Mouse (Mus musculus): ENCODE measurements around the gene Anln.
"Not testable (repeated sequence)": the region's sequence is repeated elsewhere in the genome, so short reads cannot be mapped to it uniquely, and the experiment has no call there.

The Anln gene

DNA sequence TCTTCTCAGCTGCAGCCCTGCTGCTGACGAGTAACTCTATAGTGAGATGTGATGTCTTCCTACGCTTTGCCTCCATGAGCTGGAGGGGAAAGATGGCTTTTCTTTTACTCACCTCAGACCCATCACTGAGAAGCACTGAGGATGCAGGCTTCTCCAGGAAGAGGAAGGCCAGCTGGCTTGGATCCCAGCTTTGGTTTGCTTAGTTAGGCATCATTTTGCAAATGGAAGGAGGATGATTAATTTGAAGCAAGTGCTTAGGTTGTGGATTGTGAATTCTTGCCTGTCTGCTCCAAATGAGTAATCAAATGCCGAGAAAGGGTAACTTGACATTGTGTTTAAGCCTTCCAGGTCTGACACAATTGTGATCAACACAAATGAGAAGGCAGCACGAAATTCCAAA lies 10.0 kb upstream of the Anln start:
- no peak for DNase-seq

DNA sequence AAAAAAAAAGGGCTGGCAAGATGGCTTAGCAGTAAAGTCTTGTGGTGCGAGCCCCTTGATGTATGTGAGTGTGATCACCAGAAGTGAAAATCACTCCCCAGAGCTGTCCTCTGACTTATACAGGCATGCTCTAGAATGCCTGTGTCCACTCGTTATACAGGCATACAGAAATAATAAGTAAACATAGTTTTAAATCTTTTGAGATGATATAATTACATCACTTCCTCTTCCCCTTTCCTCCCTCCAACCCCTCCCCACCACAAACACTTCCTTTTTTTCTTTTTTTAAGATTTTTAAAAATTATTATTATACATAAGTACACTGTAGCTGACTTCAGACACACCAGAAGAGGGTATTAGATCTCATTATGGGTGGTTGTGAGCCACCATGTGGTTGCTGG lies 5.7 kb upstream of the Anln start:
- no peak for DNase-seq

DNA sequence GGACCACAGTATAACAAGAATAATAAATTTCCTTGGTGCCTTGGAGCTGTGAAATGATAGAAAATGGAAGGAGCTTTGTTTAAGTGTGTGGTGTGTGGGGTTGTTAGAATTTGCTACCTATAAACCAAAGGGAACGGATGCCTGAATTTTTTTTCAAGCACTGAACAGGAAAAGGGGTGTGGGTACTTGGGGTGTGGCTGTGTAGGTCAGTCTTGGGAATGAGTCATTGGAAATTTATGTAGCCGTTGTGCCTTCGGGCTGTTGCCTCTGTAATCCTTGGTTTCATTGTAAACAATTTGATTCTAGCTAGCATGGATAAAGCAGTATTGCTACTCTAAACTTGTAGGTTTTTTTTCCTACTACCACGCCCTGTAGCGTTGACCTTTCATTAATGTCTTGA lies 1.4 kb upstream of the Anln start:
- DNase-seq, result no peak

DNA sequence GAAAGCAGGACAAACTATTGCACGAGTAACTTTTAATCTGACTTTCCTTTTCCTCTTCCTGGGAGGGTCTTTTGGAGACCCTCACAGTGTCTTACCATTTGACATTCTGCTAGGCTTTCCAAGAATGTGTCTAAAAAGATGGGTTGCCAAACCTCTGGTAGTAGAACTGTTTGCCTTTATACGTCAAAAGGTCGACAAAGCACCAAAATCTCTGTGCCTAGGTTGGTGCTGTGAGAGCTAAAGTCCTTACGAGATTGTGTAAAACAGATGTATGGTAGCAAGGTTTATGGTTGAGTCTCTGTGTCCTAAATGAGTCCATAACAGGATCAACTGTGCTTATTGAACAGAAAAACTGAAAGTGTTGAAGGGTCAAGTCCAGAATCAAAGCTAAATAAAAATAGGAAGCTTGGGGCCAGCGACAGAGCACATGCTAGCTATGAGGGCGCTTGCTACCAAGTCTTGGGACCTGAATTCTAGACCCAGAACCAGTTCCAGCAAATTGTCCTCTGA lies 803 bp upstream of the Anln start:
- DNase-seq, result no peak

DNA sequence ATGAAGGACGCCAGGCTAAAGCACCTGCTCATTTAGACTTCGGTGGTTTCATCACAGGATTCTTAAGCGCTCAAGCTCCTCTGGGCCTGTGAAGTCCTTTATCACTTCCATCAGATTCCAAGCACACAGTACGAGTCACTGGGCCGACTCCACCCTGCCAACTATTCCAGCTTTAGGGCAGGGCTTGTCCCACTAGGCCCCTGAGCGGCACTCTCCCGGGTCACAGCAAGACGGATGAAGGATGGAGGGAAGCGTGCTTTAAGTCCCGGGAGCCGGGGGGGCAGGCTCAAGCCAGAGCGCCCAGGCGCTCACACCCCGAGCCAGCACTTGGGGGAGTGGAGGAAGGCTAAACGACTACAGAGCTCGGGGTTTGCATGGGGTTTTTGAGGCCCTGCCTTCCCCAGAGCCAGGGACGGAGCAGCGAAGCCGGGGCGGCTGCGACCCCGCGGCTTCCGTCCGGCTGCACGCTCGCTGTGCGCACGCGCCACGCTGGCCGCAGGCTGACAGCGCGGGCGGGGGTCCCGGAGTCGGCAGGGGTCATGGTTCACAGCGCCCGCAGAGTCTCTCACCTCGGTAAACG lies 497 bp downstream of the Anln start:
- peak; percentile 5 to 9 for DNase-seq

DNA sequence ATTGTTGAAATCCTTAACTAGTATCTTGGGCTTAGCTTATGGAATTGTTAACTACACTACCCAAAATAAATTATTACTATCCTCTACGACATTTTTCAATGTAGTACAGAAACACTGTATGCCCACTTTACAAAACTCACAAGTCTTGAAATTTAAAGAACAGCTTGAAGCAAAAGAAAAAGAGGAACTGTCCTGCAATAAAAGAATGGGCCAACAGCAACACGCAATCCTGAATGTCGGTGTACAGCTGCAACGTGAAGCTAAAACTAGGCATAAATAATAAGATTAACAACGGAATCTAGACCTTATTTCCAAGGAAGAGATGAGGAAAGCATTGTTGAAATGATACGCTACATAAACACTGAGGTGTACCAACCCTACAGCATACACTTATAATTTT lies 1.1 kb downstream of the Anln start:
- DNase-seq, result no peak

DNA sequence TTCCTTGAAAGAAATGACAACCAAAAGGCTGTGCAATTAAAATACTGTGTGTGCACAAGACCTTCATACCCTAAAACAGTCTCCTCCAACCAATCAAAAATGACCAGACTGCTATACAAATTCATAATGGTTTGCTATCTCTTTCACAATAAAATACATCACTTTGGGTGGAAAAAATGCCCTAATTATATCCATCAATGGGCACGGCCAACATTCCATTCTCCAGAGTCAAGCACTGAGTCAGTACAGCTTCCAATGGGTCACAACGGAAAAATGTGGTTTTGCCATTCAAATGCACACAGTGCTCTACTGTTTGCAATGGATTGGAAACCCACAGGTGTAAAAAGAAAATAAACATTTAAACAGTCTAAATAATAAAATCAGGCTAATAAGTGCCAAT lies 3.1 kb downstream of the Anln start:
- no peak for DNase-seq

DNA sequence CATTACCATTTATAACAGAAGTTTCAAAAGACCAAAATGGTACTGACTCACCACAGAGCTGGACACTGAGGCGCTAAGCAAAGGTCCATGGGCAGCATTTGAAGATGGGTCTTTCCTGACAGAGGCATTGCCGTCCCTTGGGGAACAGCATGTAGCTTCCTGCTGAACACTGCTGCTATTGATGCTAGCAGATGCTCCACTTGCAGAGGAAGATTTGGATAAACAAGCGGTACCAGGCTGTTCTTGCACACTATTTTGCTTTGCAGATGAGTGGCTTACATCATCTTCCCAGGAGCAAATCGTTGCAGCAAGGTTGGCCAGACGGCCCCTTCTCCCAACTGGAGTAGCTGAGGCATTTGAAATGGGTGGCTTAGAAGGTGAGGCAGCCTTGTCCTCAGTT lies 12.9 kb downstream of the Anln start:
- DNase-seq, result no peak

DNA sequence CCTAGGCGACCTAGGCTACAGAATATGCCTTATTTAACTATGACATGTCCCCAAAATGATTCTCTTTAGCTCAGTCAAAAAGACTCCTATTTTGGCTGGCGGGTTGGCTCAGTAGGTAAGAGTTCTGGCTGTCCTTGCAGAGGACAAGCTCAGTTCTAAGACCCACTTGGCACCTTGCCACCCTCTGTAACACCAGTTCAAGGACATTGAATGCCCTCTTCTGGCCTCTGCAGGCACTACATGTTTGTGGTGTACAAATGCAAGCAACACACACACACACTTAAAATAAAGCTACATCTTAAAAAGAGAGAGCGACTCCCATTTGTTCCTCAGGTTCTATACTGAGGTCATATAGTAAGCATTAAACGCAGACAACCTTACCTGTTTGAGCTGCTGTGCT lies 16.2 kb downstream of the Anln start:
- DNase-seq, result peak in 1 of 2 experiments; percentile 8

DNA sequence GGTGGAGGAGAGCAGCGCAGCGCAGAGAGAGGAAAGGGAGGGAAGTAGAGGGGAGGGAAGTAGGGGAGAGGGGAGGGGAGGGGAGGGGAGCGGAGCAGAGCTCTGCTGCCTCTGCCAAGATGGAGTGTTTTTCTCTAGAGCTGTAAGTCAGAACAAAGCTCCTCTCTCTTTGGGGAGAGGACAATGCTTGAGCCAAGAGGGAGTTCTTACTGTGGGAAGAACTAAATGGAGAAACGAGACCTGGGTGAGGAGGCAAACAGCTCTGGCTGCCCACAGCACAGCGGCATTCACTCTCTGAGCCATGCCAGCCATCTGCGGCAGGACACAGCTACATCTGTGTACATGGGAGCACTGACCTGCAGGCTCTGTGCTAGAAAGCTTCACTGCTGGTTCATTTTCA lies 21.0 kb downstream of the Anln start:
- no peak for DNase-seq

DNA sequence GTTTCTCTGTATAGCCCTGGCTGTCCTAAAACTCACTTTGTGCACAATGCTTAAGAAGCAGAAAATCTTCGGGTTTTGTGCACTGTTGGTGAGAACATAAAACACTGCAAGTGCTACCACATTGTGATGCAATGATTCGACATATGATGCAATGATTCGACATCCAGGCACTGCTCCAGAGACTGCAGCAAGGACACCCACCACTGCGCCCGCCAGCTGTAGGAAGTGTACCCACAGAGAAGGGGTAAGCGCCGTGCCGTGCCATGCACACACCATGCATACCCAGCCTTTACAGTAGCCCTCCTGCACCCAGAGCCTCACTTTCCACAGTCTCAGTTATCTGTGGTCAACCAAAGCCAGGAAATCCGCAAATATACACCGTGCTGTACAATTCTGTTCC lies 22.4 kb downstream of the Anln start:
- no peak for DNase-seq

DNA sequence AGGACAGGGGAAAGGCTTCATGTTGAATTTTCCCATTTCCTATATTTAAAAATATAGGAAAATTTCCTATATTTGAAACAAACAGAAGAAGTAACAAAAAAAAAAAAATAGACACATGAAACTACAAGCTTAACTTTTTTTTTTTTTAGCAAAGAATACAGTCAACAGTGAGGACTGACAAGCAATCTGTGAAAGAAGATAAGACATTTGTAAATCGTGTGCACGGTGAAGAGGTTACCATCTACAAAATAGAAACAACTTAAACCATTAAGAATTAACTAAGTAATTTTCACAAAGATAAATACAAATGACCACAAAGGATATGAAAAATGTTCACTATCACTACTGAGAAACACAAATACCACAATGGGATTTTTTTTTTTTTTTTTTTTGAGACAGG lies 22.8 kb downstream of the Anln start:
- no peak for DNase-seq

DNA sequence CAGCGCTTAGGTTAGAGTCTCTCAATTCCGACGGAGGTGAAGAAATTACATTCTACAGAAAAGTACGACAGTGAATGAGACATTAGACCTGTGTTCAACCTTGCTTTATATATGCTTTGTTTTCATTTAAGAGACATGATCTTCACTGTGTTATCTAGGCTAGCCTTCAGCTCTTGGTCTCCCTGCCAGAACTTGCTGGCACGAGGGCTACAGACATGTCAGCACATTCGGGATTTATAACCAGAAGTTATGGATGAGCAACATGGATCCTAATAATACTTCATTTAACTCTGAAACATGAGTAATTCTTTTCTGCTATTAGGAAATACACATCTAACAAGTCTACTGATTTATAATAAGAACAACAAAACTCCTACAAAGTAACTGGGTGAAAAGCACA lies 28.1 kb downstream of the Anln start:
- DNase-seq, result no peak

DNA sequence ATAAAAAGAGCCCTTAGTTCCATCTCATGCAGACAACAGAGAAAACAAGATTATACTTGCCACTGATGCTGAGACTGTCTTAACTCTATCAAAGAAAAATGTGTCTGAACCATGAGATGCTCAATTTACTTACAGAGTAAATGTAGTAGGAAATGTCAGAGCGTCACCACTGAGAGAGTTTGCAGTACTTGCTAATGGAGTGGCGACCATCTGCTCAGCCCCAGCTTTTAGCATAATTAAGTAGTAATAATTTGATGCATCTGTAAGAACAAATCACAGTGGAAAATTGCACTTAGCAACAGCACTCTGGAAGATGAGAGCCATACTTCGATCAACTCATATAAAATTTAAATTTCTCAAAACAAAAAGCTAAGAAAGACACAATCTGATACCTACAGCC lies 33.1 kb downstream of the Anln start:
- DNase-seq, result no peak

DNA sequence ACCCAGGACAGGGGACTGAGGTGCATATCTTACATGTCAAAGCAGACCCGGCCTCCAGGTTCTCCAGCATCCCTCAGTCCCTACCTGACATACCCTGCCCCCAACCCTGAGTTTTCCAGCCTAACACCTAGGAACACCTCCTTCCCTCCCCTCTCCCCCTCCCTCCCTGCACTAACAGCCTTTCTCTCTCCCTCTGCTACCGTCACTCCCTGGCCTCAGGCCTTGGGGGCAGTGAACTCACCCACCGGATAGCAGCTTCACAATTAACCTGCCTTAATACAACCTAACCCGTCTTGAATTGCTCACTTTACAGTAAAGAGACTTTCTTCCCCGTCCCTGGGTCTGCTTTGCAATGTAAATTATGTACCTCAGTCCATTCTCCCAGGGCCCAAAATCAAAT lies 35.1 kb downstream of the Anln start:
- no peak for DNase-seq

DNA sequence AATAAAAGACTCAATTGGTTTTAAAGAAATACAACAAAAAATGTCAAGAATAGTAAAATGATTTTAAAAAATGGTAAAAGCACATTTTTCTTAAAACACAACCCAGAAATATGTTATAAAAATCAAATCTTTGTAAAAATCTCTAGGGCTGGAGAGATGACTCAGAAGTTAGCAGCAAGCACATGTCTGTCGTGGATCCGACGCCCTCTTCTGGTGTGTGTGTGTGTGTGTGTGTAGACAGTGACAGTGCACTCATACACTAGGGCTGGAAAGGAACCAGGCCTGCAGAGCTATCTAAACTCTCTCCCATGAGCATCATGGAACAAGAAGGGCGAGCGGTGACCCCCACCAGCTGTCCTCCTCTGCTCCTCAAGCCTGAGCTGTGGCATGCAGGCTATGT lies 35.5 kb downstream of the Anln start:
- no peak for DNase-seq

DNA sequence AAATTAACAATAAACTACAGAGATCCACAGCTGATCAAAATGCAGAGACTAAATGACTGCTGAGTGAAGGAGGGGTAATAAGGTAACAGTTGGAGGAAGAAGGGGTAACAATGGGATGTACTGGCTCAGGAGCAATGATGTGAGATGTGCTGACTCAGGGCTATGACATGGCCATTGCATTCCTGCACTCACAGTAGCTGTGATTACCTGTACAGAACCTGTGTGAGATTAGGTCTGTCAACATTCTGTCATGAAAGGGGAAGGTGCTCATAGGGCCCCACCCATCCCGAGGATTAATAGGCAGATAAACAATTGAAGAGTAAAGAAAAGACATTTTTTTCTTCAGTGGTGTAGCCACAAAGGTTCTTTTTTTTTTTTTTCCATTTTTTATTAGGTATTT lies 48.7 kb downstream of the Anln start:
- DNase-seq, result no peak

DNA sequence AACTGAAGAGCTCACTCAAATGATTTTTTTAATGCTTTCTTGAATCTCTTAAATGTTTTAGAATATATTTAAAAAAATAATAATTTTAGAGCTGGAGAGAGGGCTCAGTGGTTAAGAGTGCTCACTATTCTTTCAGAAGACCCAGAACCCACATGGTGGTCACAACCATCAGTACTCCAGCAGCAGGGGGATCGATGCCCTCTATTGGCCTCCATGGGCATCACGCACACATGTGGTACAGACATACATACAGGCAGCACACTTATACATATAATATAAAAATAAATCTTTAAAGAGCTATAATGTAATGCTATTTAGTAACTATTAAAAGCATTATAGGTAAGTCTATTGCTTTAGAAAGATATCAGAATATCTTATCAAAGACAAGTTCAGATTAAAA lies 51.8 kb downstream of the Anln start:
- no peak for DNase-seq

DNA sequence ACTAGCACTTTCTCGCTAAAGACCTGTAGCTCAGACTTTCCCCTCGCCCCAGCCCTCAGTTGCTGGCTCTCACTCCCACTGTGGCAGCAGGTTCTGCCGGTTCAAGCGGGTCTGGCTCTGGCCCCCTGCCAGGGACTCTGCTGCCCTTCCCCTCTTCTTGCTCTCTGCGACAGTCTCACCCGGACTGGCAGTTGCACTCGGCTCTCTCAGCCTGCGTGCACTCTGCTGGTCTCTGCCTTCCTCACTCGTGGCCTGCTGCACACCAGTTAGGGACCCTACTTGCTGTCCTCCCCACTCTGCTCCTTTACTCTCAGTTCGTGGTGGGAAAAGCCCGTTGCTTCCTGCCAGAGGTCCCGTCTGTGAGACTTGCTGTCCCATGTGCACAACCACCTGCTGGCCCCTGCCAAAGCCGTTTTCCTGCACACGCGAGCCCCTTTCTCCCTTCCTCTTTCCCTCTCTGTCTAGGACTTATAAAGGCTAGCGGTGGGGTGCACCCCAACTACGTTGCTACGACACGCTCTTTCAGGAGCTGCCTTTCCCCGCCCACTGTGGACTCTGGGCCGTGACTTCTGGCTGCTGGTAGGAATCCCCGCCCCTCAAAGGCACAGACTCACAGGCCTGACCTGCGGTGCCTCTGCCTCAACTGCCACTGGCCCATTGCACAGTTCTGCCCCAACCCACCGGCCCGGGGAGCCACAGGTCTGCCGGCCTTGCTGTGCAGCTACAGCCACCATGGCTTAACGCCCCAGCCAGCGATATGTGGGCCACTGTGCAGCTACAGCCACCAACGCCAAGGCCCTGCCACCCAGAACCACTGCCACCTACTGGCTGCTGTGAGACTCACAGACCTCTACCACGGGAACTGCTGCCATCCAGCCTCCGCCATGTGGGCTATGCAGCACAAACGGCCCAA lies 61.3 kb downstream of the Anln start:
- DNase-seq, result peak; percentile 87 to 88

DNA sequence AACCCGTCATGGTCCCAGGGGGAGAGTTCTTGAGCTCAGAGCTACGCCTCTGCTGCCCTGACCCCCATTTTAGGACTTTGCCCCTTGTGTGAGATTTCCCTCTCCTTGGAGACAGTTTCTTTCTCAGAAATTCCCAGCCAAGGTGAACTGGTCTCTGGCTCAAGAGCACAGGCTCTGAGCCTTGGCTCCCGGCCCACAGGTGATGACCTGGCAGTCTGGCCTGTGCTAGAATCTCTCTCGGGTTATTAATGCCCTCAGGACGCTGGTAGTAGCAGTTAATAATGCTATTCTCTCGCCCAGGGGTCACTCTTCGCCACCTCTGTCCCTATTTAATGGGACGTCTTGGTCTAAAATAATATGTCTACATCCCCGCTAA lies 61.9 kb downstream of the Anln start:
- DNase-seq, result peak; percentile 42 to 57

DNA sequence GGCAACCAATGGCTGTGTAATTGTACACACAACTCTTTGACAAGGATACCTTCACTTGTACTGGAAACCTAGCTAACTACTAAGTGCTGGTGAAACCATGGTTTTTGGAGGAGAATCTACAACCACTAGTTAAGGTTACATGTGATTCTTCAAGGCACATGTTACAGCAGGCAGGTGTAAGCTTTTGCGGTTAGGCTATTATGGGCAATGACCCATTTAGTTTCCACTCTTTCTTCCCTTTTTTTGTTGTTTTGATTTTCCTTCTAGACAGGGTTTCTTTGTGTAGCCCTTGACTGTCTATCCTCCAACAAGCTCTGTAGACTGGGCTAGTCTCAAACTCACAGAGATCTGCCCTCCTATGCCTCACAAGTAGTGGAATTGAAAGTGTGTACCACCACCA lies 64.4 kb downstream of the Anln start:
- no peak for DNase-seq

DNA sequence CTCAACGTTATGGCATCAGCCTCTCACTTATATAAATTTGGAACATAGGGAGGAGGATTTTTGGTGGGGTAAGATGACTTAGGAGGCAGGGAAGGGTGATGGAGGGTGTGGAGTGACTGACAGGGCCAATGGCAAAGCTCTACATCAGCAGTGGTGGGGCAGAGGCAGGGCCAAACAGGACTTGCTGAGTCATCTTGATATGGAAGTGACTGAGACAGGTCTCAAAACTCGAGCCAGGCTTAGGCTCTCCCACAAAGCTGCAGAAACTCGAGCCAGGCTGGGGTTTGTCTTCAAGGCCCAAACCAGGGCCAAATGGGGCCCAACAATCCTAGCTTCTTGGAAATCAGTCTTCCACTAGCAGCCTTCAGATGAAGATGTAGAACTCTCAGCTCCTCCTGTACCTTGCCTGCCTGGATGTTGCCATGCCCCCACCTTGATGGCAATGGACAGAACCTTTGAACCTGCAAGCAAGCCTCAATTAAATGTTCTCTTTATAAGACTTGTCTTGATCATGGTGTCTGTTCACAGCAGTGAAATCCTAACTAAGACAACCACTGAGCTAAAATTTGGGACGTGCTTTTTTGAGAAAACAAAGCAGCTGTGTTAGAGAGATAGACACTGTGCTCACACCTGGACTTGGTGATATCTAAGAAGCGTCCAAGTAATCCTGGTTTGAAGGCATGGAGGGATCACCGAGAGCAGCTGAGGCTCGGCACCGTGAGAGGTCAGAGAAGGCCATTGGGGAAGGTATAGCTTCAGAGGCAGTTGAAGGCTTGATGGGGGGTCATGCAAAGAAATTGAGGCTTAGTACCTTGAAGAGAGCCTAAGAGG lies 66.4 kb downstream of the Anln start:
- no peak for DNase-seq

DNA sequence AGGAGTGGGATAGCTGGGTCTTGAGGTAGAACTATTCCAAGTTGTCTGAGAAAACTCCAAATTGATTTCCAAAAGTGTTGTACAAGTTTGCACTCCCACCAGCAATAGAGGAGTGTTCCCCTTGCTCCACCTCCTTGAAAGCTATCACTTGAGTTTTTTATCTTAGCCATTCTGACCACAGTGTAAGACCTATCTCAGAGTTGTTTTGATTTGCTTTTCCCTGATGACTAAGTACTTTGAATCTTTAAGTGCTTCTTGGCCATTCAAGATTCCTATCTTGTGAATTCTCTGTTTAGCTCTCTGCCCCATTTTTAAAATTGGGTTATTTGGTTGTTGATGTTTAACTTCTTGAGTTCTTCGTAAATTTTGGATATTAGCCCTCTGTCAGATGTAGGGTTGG lies 69.9 kb downstream of the Anln start:
- DNase-seq, result no peak

DNA sequence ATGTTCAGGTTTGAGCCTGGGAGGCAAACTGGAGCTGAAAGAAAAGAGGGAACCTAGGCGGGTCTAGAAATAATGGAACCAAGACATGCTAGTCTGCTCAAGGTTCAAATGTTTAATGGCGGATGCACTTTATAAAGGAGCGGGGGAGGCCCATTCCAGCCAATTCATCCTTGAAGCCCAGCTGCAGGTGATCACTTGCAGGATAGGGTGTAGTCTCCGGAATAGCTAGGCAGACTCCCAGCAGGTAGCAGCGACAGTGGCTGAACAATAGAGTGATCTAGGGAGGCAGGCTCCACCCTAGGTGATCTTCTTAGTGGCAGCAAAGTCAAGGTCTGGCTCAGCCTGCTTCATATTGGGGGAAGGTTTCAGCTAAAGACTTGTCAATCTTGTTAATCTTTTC lies 72.9 kb downstream of the Anln start:
- DNase-seq, result not testable (repeated sequence)
